Mouse (Mus musculus): ENCODE data around the gene Nipal4. TPM values are rescaled to one million over a fixed set of nuclear protein-coding genes. Genes with fewer than 3 reads are reported as not detected.

The Nipal4 gene
- polyA plus RNA-seq, 1 experiment from 2014 or later: 2.1 TPM

DNA sequence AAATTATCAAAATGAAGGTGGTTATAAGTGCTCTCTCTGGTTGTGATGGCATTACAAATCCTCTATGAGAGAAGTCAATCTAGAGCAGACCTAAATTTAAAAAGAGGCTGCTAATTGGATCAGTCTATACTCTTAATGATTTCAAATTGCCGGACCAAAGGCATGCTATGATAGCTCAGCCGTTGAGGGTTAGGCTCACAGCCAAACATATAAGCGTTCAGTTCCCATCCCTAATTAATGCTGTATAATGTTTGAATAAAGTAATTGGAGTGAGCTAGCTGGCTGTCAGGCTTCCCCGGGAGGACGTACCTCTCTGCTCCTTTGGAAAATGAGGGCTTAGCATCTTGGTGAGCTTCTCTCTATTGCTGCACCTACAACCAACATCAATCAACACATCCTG lies 57.1 kb downstream of the Nipal4 start:
- WGBS: 84% methylated on average over 5 of the region's 5 CpGs
- Histone ChIP-seq H3K4me1 (replicated peaks; ENCODE audit: control insufficient read depth, insufficient read depth, low read length) (no peaks in the 10 kb centered on the region), H3K9me3 (ENCODE audit: control insufficient read depth) (no peaks in the 10 kb centered on the region), H3K27ac (ENCODE audit: low read depth, low read length) (no peak overlapping the region), H3K27me3 (replicated peaks; ENCODE audit: control insufficient read depth, insufficient read depth, low read length) (no peaks in the 10 kb centered on the region), H3K9ac (ENCODE audit: low read depth, low read length) (no peak overlapping the region), H3K36me3 (ENCODE audit: control insufficient read depth, insufficient read depth) (no peaks in the 10 kb centered on the region), H3K4me2 (replicated peaks; ENCODE audit: low read depth) (no peak overlapping the region), H3K4me3 (ENCODE audit: low read depth, low read length) (no peak overlapping the region)
- no peak for ATAC-seq
- no peak for TF ChIP-seq CTCF (IDR thresholded peaks at IDR 0.05; ENCODE audit: low read depth)

GRCm38 (mm10) chr11:46107046-46107445 lies 59.3 kb downstream of the Nipal4 start:
- WGBS: 100% methylated on average over 1 of the region's 1 CpGs
- Histone ChIP-seq H3K4me1 (replicated peaks; ENCODE audit: control insufficient read depth, insufficient read depth, low read length) (no peaks in the 10 kb centered on the region), H3K27ac (ENCODE audit: low read depth, low read length) (no peak overlapping the region), H3K36me3 (ENCODE audit: control insufficient read depth, insufficient read depth) (0 out of 2 replicates have a peak, but pooled peaks cover 5% of the 10 kb centered on the region), H3K4me2 (replicated peaks; ENCODE audit: low read depth) (no peak overlapping the region), H3K4me3 (ENCODE audit: low read depth, low read length) (no peak overlapping the region), H3K9me3 (ENCODE audit: control insufficient read depth) (no peaks in the 10 kb centered on the region), H3K9ac (ENCODE audit: low read depth, low read length) (no peak overlapping the region), H3K27me3 (replicated peaks; ENCODE audit: control insufficient read depth, insufficient read depth, low read length) (no peaks in the 10 kb centered on the region)
- ATAC-seq: no peak
- no peak for TF ChIP-seq CTCF (IDR thresholded peaks at IDR 0.05; ENCODE audit: low read depth)

- Histone ChIP-seq H3K27ac (ENCODE audit: low read depth, low read length) (no peak overlapping the region), H3K4me2 (replicated peaks; ENCODE audit: low read depth) (no peak overlapping the region), H3K4me3 (ENCODE audit: low read depth, low read length) (no peak overlapping the region), H3K9me3 (ENCODE audit: control insufficient read depth) (no peaks in the 10 kb centered on the region), H3K27me3 (replicated peaks; ENCODE audit: control insufficient read depth, insufficient read depth, low read length) (no peaks in the 10 kb centered on the region), H3K9ac (ENCODE audit: low read depth, low read length) (no peak overlapping the region), H3K36me3 (ENCODE audit: control insufficient read depth, insufficient read depth) (0 out of 2 replicates have a peak, but pooled peaks cover 9% of the 10 kb centered on the region), H3K4me1 (replicated peaks; ENCODE audit: control insufficient read depth, insufficient read depth, low read length) (no peaks in the 10 kb centered on the region)
- ATAC-seq: no peak
- no peak for TF ChIP-seq CTCF (IDR thresholded peaks at IDR 0.05; ENCODE audit: low read depth)
- 61% methylated on average over 6 of the region's 6 CpGs for WGBS
These were observed 64.2 kb downstream of the Nipal4 start for GRCm38 (mm10) chr11:46102107-46102506.

Small RNA genes lying within 50 kb of the gene (microRNA-seq; reads per million reads assigned to microRNA genes)
- gene Mir7239 (not detected), gene Mir8100 (not detected)

Other genes starting within 250 kb of the Nipal4 start
- 3.1 and 3.4 TPM in 2 replicates for gene Lsm11, start 221.6 kb downstream of the Nipal4 start, polyA plus RNA-seq (2015; fragmentation: Nextera tagmentation; extraction: Ambion mirVana)
- gene Thg1l, start 211.0 kb downstream of the Nipal4 start, polyA plus RNA-seq (2015; fragmentation: Nextera tagmentation; extraction: Ambion mirVana): 5.6 and 6.0 TPM in 2 replicates
- 0.05 and 0.16 TPM in 2 replicates for gene Sox30, start 186.2 kb downstream of the Nipal4 start, polyA plus RNA-seq (2015; fragmentation: Nextera tagmentation; extraction: Ambion mirVana)
- gene Gm12166, start 114.2 kb downstream of the Nipal4 start, polyA plus RNA-seq (2015; fragmentation: Nextera tagmentation; extraction: Ambion mirVana): 9.5 and 10.2 TPM in 2 replicates
- 4.0 and 4.5 TPM in 2 replicates for gene Adam19, start 110.5 kb downstream of the Nipal4 start, polyA plus RNA-seq (2015; fragmentation: Nextera tagmentation; extraction: Ambion mirVana)
- gene Fndc9, start 69.0 kb upstream of the Nipal4 start, polyA plus RNA-seq (2015; fragmentation: Nextera tagmentation; extraction: Ambion mirVana): 0.10 and 0.17 TPM in 2 replicates
- 1.9 and 2.0 TPM in 2 replicates for gene Cyfip2, start 146.4 kb upstream of the Nipal4 start, polyA plus RNA-seq (2015; fragmentation: Nextera tagmentation; extraction: Ambion mirVana)
- 0.07 and 0.09 TPM in 2 replicates for gene Itk, start 223.0 kb upstream of the Nipal4 start, polyA plus RNA-seq (2015; fragmentation: Nextera tagmentation; extraction: Ambion mirVana)
- gene Fam71b, start 230.1 kb upstream of the Nipal4 start, polyA plus RNA-seq (2015; fragmentation: Nextera tagmentation; extraction: Ambion mirVana): not detected in 2 replicates

Measured in intestine, postnatal 0 days (tissue).